In genomic region chr16:67976565-67976964, GRCm38 (mm10) we compare ENCODE assay signal across 25 mouse cellular contexts.
DNase-seq lines count a peak whose midpoint lies in the region; ATAC-seq and TF ChIP-seq lines count a peak whose summit lies in the region.
"Had no signal": no experiment of that assay in that cellular context is flagged by ENCODE, and none has a peak within 500 bp of the region (broad histone marks: within the 10 kb centered on the region; RNA-seq: fewer than 3 reads in every experiment).

No protein-coding gene starts in this region.

- no peaks in the 10 kb centered on the region for H3K9me3 ChIP-seq in forebrain, embryonic 14.5 days (replicated peaks; ENCODE audit: control insufficient read depth, low read length)
- no peaks in the 10 kb centered on the region for H3K9me3 ChIP-seq in forebrain, postnatal 0 days (ENCODE audit: low read length)
- H3K9me3 ChIP-seq: embryonic facial prominence, embryonic 10.5 days; hindbrain, embryonic 15.5 days; limb, embryonic 15.5 days; liver, embryonic 15.5 days had no signal

- intact Hi-C loops in left cerebral cortex, adult 2 months (cut with DNase I), result no loop called here

- no peak for ATAC-seq in forebrain, embryonic 14.5 days
- ATAC-seq in forebrain, postnatal 0 days, result no peak
- ATAC-seq in Patski, result no peak
- ATAC-seq: forebrain, embryonic 16.5 days; lung, postnatal 0 days; midbrain, embryonic 16.5 days had no signal

- POLR2A ChIA-PET in Patski (lab: Charles Lee), result no interaction called here

- H3K27ac ChIP-seq in forebrain, embryonic 14.5 days (ENCODE audit: low read depth, low read length), result no peak overlapping the region
- no peak overlapping the region for H3K27ac ChIP-seq in forebrain, postnatal 0 days (ENCODE audit: low read depth, low read length)
- no peak overlapping the region for H3K27ac ChIP-seq in left cerebral cortex, adult 2 months
- H3K27ac ChIP-seq: embryonic facial prominence, embryonic 10.5 days; hindbrain, embryonic 15.5 days; limb, embryonic 15.5 days; liver, embryonic 15.5 days; macrophage had no signal

- H3K27me3 ChIP-seq in forebrain, embryonic 14.5 days (replicated peaks; ENCODE audit: control insufficient read depth, insufficient read depth, low read length), result no peaks in the 10 kb centered on the region
- no peaks in the 10 kb centered on the region for H3K27me3 ChIP-seq in forebrain, postnatal 0 days (ENCODE audit: insufficient read depth, low read length)
- no peaks in the 10 kb centered on the region for H3K27me3 ChIP-seq in Patski
- H3K27me3 ChIP-seq: hindbrain, embryonic 15.5 days; limb, embryonic 15.5 days; liver, embryonic 15.5 days had no signal

- H3K36me3 ChIP-seq in forebrain, embryonic 14.5 days (ENCODE audit: control insufficient read depth, insufficient read depth, low read length), result no peaks in the 10 kb centered on the region
- H3K36me3 ChIP-seq in forebrain, postnatal 0 days (ENCODE audit: insufficient read depth), result no peaks in the 10 kb centered on the region
- H3K36me3 ChIP-seq: embryonic facial prominence, embryonic 10.5 days; hindbrain, embryonic 15.5 days; limb, embryonic 15.5 days; liver, embryonic 15.5 days had no signal

- in situ Hi-C loops in Patski (cut with MboI; ENCODE audit: low pct_unique_long_range_greater_than_20kb), result no loop called here

- H3K4me3 ChIP-seq in forebrain, embryonic 14.5 days (ENCODE audit: low read depth, low read length), result no peak overlapping the region
- no peak overlapping the region for H3K4me3 ChIP-seq in forebrain, postnatal 0 days (ENCODE audit: low read depth, low read length)
- no peak overlapping the region for H3K4me3 ChIP-seq in left cerebral cortex, adult 2 months
- H3K4me3 ChIP-seq: embryonic facial prominence, embryonic 10.5 days; hindbrain, embryonic 15.5 days; limb, embryonic 15.5 days; liver, embryonic 15.5 days had no signal

- DNase-seq in forebrain, embryonic 14.5 days (ENCODE audit: low spot score), result peak; percentile 6
- no peak for DNase-seq in forebrain, postnatal 0 days
- no peak for DNase-seq in left cerebral cortex, adult 2 months (ENCODE audit: extremely low spot score in 1 of 2, low spot score in 2 of 2)
- no peak for DNase-seq in left cerebral cortex, adult 18-20 months (ENCODE audit: low spot score in 2 of 2)
- DNase-seq in A20 (ENCODE audit: low read depth, low spot score), result peak; percentile 27
- no peak for DNase-seq in Patski (ENCODE audit: low read depth, low spot score)
- no peak for DNase-seq in adrenal gland, adult 2 months
- DNase-seq in thymus, adult 18-20 months, result no peak
- DNase-seq: adrenal gland, postnatal 14 days; cerebellum, adult 2 months; cerebellum, postnatal 25 days; gastrocnemius, postnatal 25 days; heart, adult 18-20 months; heart, postnatal 4 days; kidney, adult 9 months; kidney, postnatal 36 days; left cerebral cortex, postnatal 4 days had no signal

- no peak overlapping the region for H3K9ac ChIP-seq in forebrain, embryonic 14.5 days (ENCODE audit: low read length)
- no peak overlapping the region for H3K9ac ChIP-seq in forebrain, postnatal 0 days
- H3K9ac ChIP-seq: hindbrain, embryonic 15.5 days; limb, embryonic 15.5 days; liver, embryonic 15.5 days had no signal

- no peak overlapping the region for H3K4me2 ChIP-seq in forebrain, embryonic 14.5 days (ENCODE audit: low read length)
- no peak overlapping the region for H3K4me2 ChIP-seq in forebrain, postnatal 0 days (ENCODE audit: low read depth)
- H3K4me2 ChIP-seq: hindbrain, embryonic 15.5 days; limb, embryonic 15.5 days; liver, embryonic 15.5 days had no signal

- TF ChIP-seq CTCF in forebrain, postnatal 0 days (IDR thresholded peaks at IDR 0.05; ENCODE audit: low read depth), result no peak
- TF ChIP-seq CTCF in left cerebral cortex, adult 2 months (IDR thresholded peaks at IDR 0.05), result peak; percentile 31
- peak; percentile 10 for TF ChIP-seq CTCF in Patski (IDR thresholded peaks at IDR 0.05)

- CTCF ChIA-PET in Patski (lab: Charles Lee), result interaction anchor here (1.5 kb wide), 1 partner anchor 10 kb away, joined by 4 read pairs; no protein-coding TSS in a partner anchor

- no peaks in the 10 kb centered on the region for H3K4me1 ChIP-seq in forebrain, embryonic 14.5 days (ENCODE audit: control insufficient read depth, insufficient read depth, low read length)
- H3K4me1 ChIP-seq in forebrain, postnatal 0 days (ENCODE audit: insufficient read depth), result no peaks in the 10 kb centered on the region
- H3K4me1 ChIP-seq: embryonic facial prominence, embryonic 10.5 days; hindbrain, embryonic 15.5 days; limb, embryonic 15.5 days; liver, embryonic 15.5 days had no signal

Comparison
In these comparisons a context has a peak if more than half of its experiments do, and no peak if none do; other contexts are left out.
1. DNase-seq: peak in forebrain, embryonic 14.5 days (single experiment) and A20 (single experiment); none in forebrain, postnatal 0 days (single experiment), left cerebral cortex, adult 2 months (0 of 2), left cerebral cortex, adult 18-20 months (0 of 2), Patski (single experiment), adrenal gland, adult 2 months (single experiment) and thymus, adult 18-20 months (0 of 2).